Mouse (Mus musculus) limb, embryonic 15.5 days (tissue): ENCODE data around the gene Ocm. TPM values are rescaled to one million over a fixed set of nuclear protein-coding genes. Genes with fewer than 3 reads are reported as not detected.

Experiments
- ATAC-seq: fragments of 200-750 bp; cut with Nextera tagmentation; 2 replicates; pipeline ENCODE4 v1.8.0; 2017; ENCODE audit warnings: low read depth, moderate TSS enrichment; ENCODE audit not compliant: insufficient number of reproducible peaks, low FRiP score, low TSS enrichment
- H3K27ac ChIP-seq: fragments of 300-500 bp; sonication (generic); 2 replicates; pipeline ENCODE4 v1.5.1; 2015; ENCODE audit warnings: moderate library complexity, mild to moderate bottlenecking, inconsistent platforms
- H3K27me3 ChIP-seq: fragments of 300-500 bp; sonication (generic); 2 replicates; pipeline ENCODE4 v1.6.1; 2015; ENCODE audit warnings: inconsistent platforms
- H3K36me3 ChIP-seq: fragments of 300-500 bp; sonication (generic); 2 replicates; pipeline ENCODE4 v1.6.1; 2015; ENCODE audit warnings: inconsistent platforms
- H3K4me1 ChIP-seq: fragments of 300-500 bp; sonication (generic); 2 replicates; pipeline ENCODE4 v1.6.1; 2015; ENCODE audit warnings: inconsistent platforms
- H3K4me2 ChIP-seq: fragments of 300-500 bp; sonication (generic); 2 replicates; pipeline ENCODE4 v1.6.1; 2015; ENCODE audit warnings: mild to moderate bottlenecking, inconsistent platforms
- H3K4me3 ChIP-seq: fragments of 300-500 bp; sonication (generic); 2 replicates; pipeline ENCODE4 v1.5.1; 2015; ENCODE audit warnings: mild to moderate bottlenecking, inconsistent platforms
- H3K9ac ChIP-seq: fragments of 300-500 bp; sonication (generic); 2 replicates; pipeline ENCODE4 v1.6.1; 2015; ENCODE audit warnings: inconsistent platforms
- H3K9me3 ChIP-seq: fragments of 300-500 bp; sonication (generic); 2 replicates; pipeline ENCODE4 v1.6.1; 2016; ENCODE audit warnings: inconsistent platforms
- WGBS: fragments of 180-500 bp; shearing (Covaris S2); methylation state at CpG from one replicate; pipeline ENCODE4 v1.1.7; 2015; 5-methylcytosine and 5-hydroxymethylcytosine counted together
- polyA plus RNA-seq: library from polyadenylated mRNA; unstranded; fragments of >200 nt; fragmentation: Nextera tagmentation; extraction: Ambion mirVana; gene quantifications from 2 replicates; pipeline ENCODE4 v1.2.1, GENCODE M21; 2015

The Ocm gene
- polyA plus RNA-seq, 1 experiment from 2014 or later = 0.40 TPM

GRCm38 (mm10) chr5:143975631-143975933 lies 50.9 kb downstream of the Ocm start:
- H3K36me3 ChIP-seq = no peaks in the 10 kb centered on the region
- H3K4me1 ChIP-seq = 0 out of 2 replicates have a peak, but pooled peaks cover 3% of the 10 kb centered on the region
- H3K4me2 ChIP-seq = no peak overlapping the region
- no peaks in the 10 kb centered on the region for H3K27me3 ChIP-seq
- 51% methylated on average over 2 of the region's 2 CpGs for WGBS
- H3K9ac ChIP-seq = no peak overlapping the region
- H3K27ac ChIP-seq = no peak overlapping the region
- no peak overlapping the region for H3K4me3 ChIP-seq
- no peaks in the 10 kb centered on the region for H3K9me3 ChIP-seq
- ATAC-seq = no peak; the same call in 1 of the 2 replicates

- Histone ChIP-seq H3K27ac (no peak overlapping the region), H3K4me2 (no peak overlapping the region), H3K9me3 (no peaks in the 10 kb centered on the region), H3K4me3 (no peak overlapping the region), H3K9ac (no peak overlapping the region), H3K4me1 (0 out of 2 replicates have a peak, but pooled peaks cover 3% of the 10 kb centered on the region), H3K27me3 (no peaks in the 10 kb centered on the region), H3K36me3 (no peaks in the 10 kb centered on the region)
- 45% methylated on average over 4 of the region's 4 CpGs for WGBS
- ATAC-seq = peak; percentile 72
Observed at GRCm38 (mm10) chr5:143974931-143975630, 51.4 kb downstream of the Ocm start.

DNA sequence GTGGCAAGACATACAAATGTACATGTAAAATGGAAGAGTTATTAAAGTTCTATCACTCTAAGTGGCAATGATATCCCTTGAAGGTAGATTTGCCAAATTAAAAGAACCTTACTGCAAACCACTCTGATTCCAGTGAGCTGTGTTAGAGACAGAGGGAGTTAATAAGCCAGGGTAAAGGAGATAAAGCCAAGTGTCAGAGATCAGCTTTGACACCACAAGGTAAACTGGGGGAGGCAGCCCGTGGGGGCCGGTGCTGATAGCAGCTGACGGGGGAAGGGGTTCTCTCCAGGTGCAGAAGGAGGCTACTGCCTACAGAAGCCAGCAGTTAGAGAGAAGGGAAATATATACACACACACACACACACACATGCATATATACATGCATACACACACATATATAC lies 53.8 kb downstream of the Ocm start:
- Histone ChIP-seq H3K9me3 (no peaks in the 10 kb centered on the region), H3K36me3 (no peaks in the 10 kb centered on the region), H3K4me3 (no peak overlapping the region), H3K9ac (no peak overlapping the region), H3K4me1 (0 out of 2 replicates have a peak, but pooled peaks cover 3% of the 10 kb centered on the region), H3K27ac (no peak overlapping the region), H3K27me3 (no peaks in the 10 kb centered on the region), H3K4me2 (no peak overlapping the region)
- no peak for ATAC-seq
- whole genome bisulfite sequencing = 56% methylated on average over 3 of the region's 3 CpGs

Other genes with a start within 250 kb of the Ocm start
- 36.5 and 38.5 TPM in 2 replicates for gene Eif2ak1, start 208.9 kb downstream of the Ocm start, polyA plus RNA-seq
- gene Ankrd61, start 129.0 kb downstream of the Ocm start, polyA plus RNA-seq = 0.30 and 0.51 TPM in 2 replicates
- 99.5 and 111 TPM in 2 replicates for gene Aimp2, start 116.8 kb downstream of the Ocm start, polyA plus RNA-seq
- gene Pms2, start 116.7 kb downstream of the Ocm start, polyA plus RNA-seq = 23.6 and 26.5 TPM in 2 replicates
- 0.70 and 0.72 TPM in 2 replicates for gene Gm42421, start 98.5 kb downstream of the Ocm start, polyA plus RNA-seq
- gene Rsph10b, start 93.6 kb downstream of the Ocm start, polyA plus RNA-seq = 1.4 and 3.4 TPM in 2 replicates
- gene Ccz1, start 11.8 kb downstream of the Ocm start, polyA plus RNA-seq = 63.2 and 66.8 TPM in 2 replicates
- 3.2 and 3.5 TPM in 2 replicates for gene Lmtk2, start 73.8 kb upstream of the Ocm start, polyA plus RNA-seq
- gene Bhlha15, start 163.6 kb upstream of the Ocm start, polyA plus RNA-seq = 0.28 and 0.38 TPM in 2 replicates
- gene Tecpr1, start 196.9 kb upstream of the Ocm start, polyA plus RNA-seq = 21.7 and 23.3 TPM in 2 replicates
- 81.5 and 97.3 TPM in 2 replicates for gene Bri3, start 217.8 kb upstream of the Ocm start, polyA plus RNA-seq